Mouse (Mus musculus): ENCODE results near the gene Mvp.
A peak's percentile ranks its signal among the peaks of the same experiment; 100 is the strongest.

Gene Mvp

DNA sequence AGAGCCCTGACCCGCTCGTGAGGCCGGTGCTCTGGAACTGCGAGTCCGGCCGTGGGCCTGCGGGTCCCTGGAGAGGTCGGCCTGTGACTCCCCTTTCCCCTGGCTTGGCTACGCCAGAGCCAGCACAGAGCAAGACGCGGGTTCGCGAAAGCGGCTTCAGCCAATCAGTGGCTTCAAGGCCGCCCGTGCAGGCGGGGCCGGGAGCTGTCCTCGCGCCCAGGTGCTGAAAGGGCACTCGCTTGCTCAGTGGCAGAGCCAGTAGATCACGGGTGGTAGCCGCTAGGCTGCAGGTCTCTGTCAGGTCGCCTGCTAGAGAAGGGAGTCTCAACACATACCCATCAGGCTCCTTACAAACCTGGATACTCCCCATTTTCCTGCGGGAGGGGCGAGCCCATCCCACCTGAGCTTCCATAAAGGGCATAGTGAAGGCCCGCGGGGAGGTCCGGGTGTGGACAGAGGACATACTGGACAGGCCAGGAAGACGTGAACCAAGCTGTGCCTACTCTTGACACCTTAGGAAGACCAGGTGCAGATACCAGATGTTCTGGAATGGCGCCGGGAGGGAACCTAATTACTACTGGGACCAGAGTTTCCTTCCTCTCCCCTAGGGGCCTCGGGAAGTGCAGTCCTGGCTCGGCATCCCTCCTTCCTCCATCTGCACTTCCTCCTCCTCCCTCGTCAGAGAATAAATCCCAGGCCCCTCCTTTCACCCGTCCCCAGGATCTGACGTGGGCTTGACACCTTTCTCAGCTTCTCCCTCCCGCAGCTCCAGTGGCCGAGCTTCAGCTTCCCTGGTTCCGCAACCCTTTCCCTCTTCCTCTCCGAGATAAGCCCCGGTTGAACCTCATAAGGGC lies 64.4 kb downstream of the Mvp start, which contains the start of gene Sez6l2:
Gene Sez6l2 (plus strand): TSS at position 771 of the 854 bp plus-strand sequence.
- DNase-seq (ENCODE audit: inconsistent ontology term) = peak; percentile 92

DNA sequence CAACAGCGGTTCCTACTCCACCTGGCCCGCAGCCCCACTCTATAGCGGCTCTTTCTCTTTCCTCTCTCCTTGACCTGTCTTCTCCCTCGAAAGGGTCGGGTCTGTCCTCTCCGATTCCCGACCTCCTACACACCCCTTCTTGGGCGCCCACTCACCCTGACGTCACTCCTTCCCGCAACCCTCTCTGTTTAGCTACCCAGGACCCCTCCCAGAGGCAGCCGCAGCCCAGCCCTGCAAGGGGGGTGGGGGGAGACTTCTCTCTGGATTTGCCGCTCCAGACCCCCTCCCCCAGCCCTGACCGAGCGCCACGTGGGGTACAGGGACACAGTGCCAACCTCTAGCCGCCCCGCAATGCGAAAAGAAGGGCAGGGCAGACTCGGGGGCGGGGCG lies 65.0 kb downstream of the Mvp start, which contains the start of gene Asphd1:
Gene Asphd1 (minus strand): TSS at position 180 of the 390 bp plus-strand sequence.
- DNase-seq (ENCODE audit: inconsistent ontology term) = no peak

DNA sequence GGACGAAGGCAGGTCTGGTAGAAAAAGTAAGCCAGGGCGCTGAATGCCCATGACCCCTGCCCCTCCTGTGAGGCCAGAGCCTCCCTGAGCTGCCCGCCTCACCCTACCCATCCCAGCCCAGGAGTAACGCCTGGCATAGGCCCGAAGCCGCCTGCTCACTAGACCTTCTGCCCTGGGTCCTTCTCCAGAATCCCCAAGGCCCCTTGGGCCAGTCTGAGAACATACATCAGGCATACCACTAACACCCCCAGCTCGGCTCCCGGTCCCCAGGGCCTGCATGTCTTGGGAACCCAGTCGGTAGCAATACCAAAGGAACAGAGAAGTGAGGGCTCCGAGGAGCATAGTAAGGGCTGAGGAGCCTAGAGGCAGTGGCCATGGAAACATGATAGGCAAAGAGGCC lies 65.8 kb downstream of the Mvp start:
- DNase-seq (ENCODE audit: inconsistent ontology term) = no peak

DNA sequence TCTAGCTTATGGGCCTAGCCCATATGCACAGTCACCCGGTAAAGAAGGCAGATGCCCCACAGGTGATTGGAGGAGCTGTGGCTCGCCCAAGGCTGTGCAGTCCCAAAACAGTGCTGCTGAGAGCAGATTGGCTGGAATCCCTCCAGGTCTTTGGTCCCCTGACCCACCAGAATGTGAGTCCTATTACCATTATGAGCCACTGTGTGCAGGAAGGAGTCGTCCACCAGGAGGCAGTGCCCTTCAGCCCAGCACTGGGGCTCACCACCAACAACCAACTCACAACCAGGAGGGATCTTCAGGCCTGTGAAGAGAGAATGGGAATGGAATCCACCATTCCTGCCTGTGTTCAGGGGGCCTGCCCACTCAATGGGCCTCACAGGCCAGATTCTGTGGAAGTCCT lies 67.9 kb downstream of the Mvp start:
- peak; percentile 15 for DNase-seq (ENCODE audit: inconsistent ontology term)

DNA sequence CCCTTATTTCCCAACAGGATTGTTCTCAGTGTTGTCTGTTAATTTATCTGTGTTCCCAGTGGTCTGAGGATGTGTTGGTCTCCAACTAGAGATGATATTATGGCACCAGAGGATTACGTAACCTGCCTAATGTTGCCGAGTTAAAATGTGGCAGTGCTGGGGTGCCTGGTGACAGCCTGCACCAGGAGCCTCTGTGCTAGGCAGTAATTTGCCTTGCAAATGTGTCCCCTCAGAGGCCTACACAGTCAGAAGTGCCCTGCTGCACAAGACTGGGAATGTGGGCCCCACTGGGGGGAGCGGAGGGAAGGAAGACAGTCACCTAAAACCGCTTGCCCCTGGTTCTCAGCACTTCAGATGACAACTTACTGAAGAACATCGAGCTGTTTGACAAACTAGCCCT lies 72.6 kb downstream of the Mvp start:
- DNase-seq (ENCODE audit: inconsistent ontology term) = no peak

DNA sequence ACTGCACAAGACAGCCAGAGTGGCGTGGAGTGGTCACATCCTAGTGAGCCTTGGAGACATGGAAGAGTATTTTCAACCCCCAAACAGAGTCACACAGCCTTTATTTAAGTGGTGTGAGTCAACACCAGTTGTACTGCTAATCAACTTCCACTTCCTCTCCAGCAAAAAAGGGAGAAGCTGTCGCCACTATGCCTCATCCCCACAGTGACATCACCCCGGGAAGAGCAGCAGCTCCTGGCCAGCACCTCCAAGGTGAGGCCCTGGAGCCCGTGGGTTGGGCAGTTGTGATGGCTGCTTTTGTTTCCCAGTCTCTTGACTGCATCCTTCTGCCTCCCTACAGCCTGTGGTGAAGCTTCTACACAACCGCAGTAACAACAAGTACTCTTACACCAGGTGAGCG lies 73.2 kb downstream of the Mvp start:
- DNase-seq (ENCODE audit: inconsistent ontology term) = no peak
